Mouse (Mus musculus): Measurements from ENCODE around the gene Cnot8. TPM values are rescaled to one million over a fixed set of nuclear protein-coding genes. Genes with fewer than 3 reads are reported as not detected.
A peak's percentile ranks its signal among the peaks of the same experiment; 100 is the strongest.

The Cnot8 gene
- polyA plus RNA-seq, 1 experiment from 2014 or later, result 89.1 TPM

- ATAC-seq (ENCODE audit: low FRiP score, low TSS enrichment), result no peak
- H3K9ac ChIP-seq (ENCODE audit: low read depth, low read length), result no peak overlapping the region
- peaks cover 80% of the 10 kb centered on the region for H3K36me3 ChIP-seq (ENCODE audit: control insufficient read depth, insufficient read depth, low read length)
- no peaks in the 10 kb centered on the region for H3K9me3 ChIP-seq (ENCODE audit: control insufficient read depth, low read length)
- no peaks in the 10 kb centered on the region for H3K27me3 ChIP-seq (ENCODE audit: control insufficient read depth, insufficient read depth, low read length)
- H3K4me2 ChIP-seq (replicated peaks; ENCODE audit: low read depth, low read length), result no peak overlapping the region
- no peak overlapping the region for H3K27ac ChIP-seq (ENCODE audit: low read depth, low read length)
- no peak overlapping the region for H3K4me3 ChIP-seq (ENCODE audit: low read length)
- WGBS, result 53% methylated on average over 3 of the region's 3 CpGs
- H3K4me1 ChIP-seq (ENCODE audit: control insufficient read depth, insufficient read depth, low read length), result no peaks in the 10 kb centered on the region
Measured at GRCm38 (mm10) chr11:58156871-58157270, 52.9 kb downstream of the Cnot8 start.

DNA sequence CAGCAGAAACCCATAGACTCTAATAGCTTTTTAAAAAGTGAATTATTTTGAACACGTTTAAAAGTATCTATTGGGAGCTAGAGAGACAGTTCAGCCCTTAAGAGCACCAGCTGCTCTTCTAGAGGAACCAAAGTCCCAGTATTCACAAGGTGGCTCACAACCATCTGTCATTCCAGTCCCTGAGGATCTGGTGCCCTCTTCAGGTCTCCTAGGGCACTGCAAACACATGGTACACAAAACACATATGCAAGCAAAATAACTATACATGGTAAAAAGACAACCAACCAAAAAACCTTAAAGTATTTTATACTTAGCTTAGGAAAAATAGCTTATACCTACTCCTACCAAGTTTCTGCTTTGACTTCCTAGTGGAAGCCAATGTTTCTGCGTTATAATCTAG is 61.1 kb downstream of the Cnot8 start:
- H3K36me3 ChIP-seq (ENCODE audit: control insufficient read depth, insufficient read depth, low read length), result peaks cover 58% of the 10 kb centered on the region
- no peak for ATAC-seq (ENCODE audit: low FRiP score, low TSS enrichment)
- no peak overlapping the region for H3K4me2 ChIP-seq (replicated peaks; ENCODE audit: low read depth, low read length)
- H3K9ac ChIP-seq (ENCODE audit: low read depth, low read length), result no peak overlapping the region
- H3K9me3 ChIP-seq (ENCODE audit: control insufficient read depth, low read length), result no peaks in the 10 kb centered on the region; the same call in 1 of the 2 replicates
- no peaks in the 10 kb centered on the region for H3K27me3 ChIP-seq (ENCODE audit: control insufficient read depth, insufficient read depth, low read length)
- peaks cover 5% of the 10 kb centered on the region for H3K4me1 ChIP-seq (ENCODE audit: control insufficient read depth, insufficient read depth, low read length)
- WGBS, result 90% methylated on average over 2 of the region's 2 CpGs
- no peak overlapping the region for H3K4me3 ChIP-seq (ENCODE audit: low read length)
- H3K27ac ChIP-seq (ENCODE audit: low read depth, low read length), result no peak overlapping the region

DNA sequence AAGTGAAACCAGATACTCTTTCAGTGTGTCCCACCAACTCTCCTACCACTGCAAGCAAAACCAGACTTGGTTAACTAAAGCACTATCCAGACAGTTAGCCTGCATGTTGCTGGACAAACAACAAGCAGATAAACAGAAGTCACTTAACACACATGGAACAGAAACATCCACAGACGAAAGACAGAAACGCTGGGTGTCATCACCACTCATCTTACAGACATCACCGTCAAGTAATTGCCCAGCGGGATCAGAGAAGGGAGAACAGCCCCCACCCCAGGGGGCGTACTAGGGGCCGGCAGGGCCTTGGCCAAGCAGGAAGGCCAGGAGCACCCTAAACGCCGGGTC is 63.8 kb downstream of the Cnot8 start:
- Histone ChIP-seq H3K27ac (ENCODE audit: low read depth, low read length) (peak overlapping the region; percentile 65; the same call in 1 of the 2 replicates), H3K4me2 (replicated peaks; ENCODE audit: low read depth, low read length) (peak overlapping the region; percentile 71), H3K4me1 (ENCODE audit: control insufficient read depth, insufficient read depth, low read length) (peaks cover 11% of the 10 kb centered on the region), H3K27me3 (ENCODE audit: control insufficient read depth, insufficient read depth, low read length) (no peaks in the 10 kb centered on the region), H3K9me3 (ENCODE audit: control insufficient read depth, low read length) (no peaks in the 10 kb centered on the region; the same call in 1 of the 2 replicates), H3K36me3 (ENCODE audit: control insufficient read depth, insufficient read depth, low read length) (peaks cover 32% of the 10 kb centered on the region), H3K4me3 (ENCODE audit: low read length) (peak overlapping the region; percentile 88), H3K9ac (ENCODE audit: low read depth, low read length) (peak overlapping the region; percentile 88)
- WGBS, result under 1% methylated on average over 8 of the region's 8 CpGs
- no peak for ATAC-seq (ENCODE audit: low FRiP score, low TSS enrichment)

Other genes with a start within 250 kb of the Cnot8 start
- gene Larp1, start 95.1 kb upstream of the Cnot8 start, polyA plus RNA-seq (2014; fragmentation: Nextera tagmentation; extraction: Ambion mirVana), result 21.5 and 25.0 TPM in 2 replicates
- gene Gm12248, start 11.0 kb upstream of the Cnot8 start, polyA plus RNA-seq (2014; fragmentation: Nextera tagmentation; extraction: Ambion mirVana), result not detected in 2 replicates
- 27.1 and 35.7 TPM in 2 replicates for gene Gemin5, start 64.4 kb downstream of the Cnot8 start, polyA plus RNA-seq (2014; fragmentation: Nextera tagmentation; extraction: Ambion mirVana)
- 137 and 186 TPM in 2 replicates for gene Mrpl22, start 67.5 kb downstream of the Cnot8 start, polyA plus RNA-seq (2014; fragmentation: Nextera tagmentation; extraction: Ambion mirVana)
- 3.3 and 4.2 TPM in 2 replicates for gene Igtp, start 95.4 kb downstream of the Cnot8 start, polyA plus RNA-seq (2014; fragmentation: Nextera tagmentation; extraction: Ambion mirVana)
- 0.84 and 1.9 TPM in 2 replicates for gene Irgm2, start 95.5 kb downstream of the Cnot8 start, polyA plus RNA-seq (2014; fragmentation: Nextera tagmentation; extraction: Ambion mirVana)
- not detected in 2 replicates for gene 4930438A08Rik, start 170.6 kb downstream of the Cnot8 start, polyA plus RNA-seq (2014; fragmentation: Nextera tagmentation; extraction: Ambion mirVana)
- gene Zfp692, start 202.9 kb downstream of the Cnot8 start, polyA plus RNA-seq (2014; fragmentation: Nextera tagmentation; extraction: Ambion mirVana), result 19.3 and 23.1 TPM in 2 replicates
- 34.4 and 34.5 TPM in 2 replicates for gene Zfp672, start 226.2 kb downstream of the Cnot8 start, polyA plus RNA-seq (2014; fragmentation: Nextera tagmentation; extraction: Ambion mirVana)
- gene Sh3bp5l, start 226.6 kb downstream of the Cnot8 start, polyA plus RNA-seq (2014; fragmentation: Nextera tagmentation; extraction: Ambion mirVana), result 17.0 and 27.5 TPM in 2 replicates

All from kidney, embryonic 14.5 days (tissue).